ENCODE assay signal across 22 mouse cellular contexts in the genomic region with DNA sequence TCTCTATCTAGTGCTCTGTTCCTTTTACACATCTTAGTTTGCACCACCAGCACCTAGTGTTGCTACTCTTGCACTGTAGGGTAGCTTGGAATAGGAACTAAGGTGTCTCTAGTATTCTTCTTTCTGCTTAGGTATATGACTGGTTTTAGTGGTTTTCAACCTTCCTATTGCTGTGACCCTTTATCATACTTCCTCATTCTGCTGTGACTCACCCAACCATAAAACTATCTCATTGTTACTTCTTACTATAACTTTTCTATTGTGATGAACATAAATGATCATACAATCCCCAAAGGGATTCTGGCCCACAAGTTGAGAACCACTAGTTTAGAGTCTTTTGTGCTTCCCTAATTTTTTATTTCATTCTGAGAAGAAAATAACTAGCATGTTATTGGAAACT.
DNase-seq lines count a peak whose midpoint lies in the region; ATAC-seq lines count a peak whose summit lies in the region.
"Had no signal": no experiment of that assay in that cellular context is flagged by ENCODE, and none has a peak within 500 bp of the region (broad histone marks: within the 10 kb centered on the region; RNA-seq: fewer than 3 reads in every experiment).

No protein-coding gene starts in this region.

- ATAC-seq in granulocyte monocyte progenitor cell, adult 5-6 weeks (replicated peaks; ENCODE audit: poor library complexity, severe bottlenecking), result peak; percentile 82
- no peak for ATAC-seq in hindbrain, embryonic 16.5 days
- ATAC-seq: forebrain, embryonic 14.5 days; intestine, embryonic 15.5 days had no signal

- no peaks in the 10 kb centered on the region for H3K4me1 ChIP-seq in hindbrain, embryonic 16.5 days (ENCODE audit: control insufficient read depth, insufficient read depth, low read depth, low read length)
- H3K4me1 ChIP-seq: embryonic facial prominence, embryonic 12.5 days; embryonic facial prominence, embryonic 15.5 days; hindbrain, embryonic 12.5 days; hindbrain, embryonic 15.5 days; intestine, embryonic 15.5 days had no signal

- no peaks in the 10 kb centered on the region for H3K36me3 ChIP-seq in splenic B cell, adult 2 months (ENCODE audit: control insufficient read depth, insufficient read depth, low read length, poor library complexity, severe bottlenecking)
- H3K36me3 ChIP-seq in hindbrain, embryonic 16.5 days (ENCODE audit: control insufficient read depth, insufficient read depth, low read length), result no peaks in the 10 kb centered on the region
- H3K36me3 ChIP-seq: embryonic facial prominence, embryonic 12.5 days; embryonic facial prominence, embryonic 15.5 days; hindbrain, embryonic 12.5 days; hindbrain, embryonic 15.5 days; intestine, embryonic 15.5 days had no signal

- H3K9me3 ChIP-seq in hindbrain, embryonic 16.5 days (ENCODE audit: control insufficient read depth, low read length), result no peaks in the 10 kb centered on the region
- H3K9me3 ChIP-seq: embryonic facial prominence, embryonic 12.5 days; embryonic facial prominence, embryonic 15.5 days; hindbrain, embryonic 12.5 days; hindbrain, embryonic 15.5 days; intestine, embryonic 15.5 days had no signal

- H3K4me3 ChIP-seq in hindbrain, embryonic 16.5 days (ENCODE audit: low read length), result no peak overlapping the region
- H3K4me3 ChIP-seq: embryonic facial prominence, embryonic 12.5 days; embryonic facial prominence, embryonic 15.5 days; hindbrain, embryonic 12.5 days; hindbrain, embryonic 15.5 days; intestine, embryonic 15.5 days had no signal

- H3K27me3 ChIP-seq in splenic B cell, adult 2 months (ENCODE audit: control insufficient read depth, insufficient read depth, low read length, poor library complexity, severe bottlenecking), result no peaks in the 10 kb centered on the region
- no peaks in the 10 kb centered on the region for H3K27me3 ChIP-seq in hindbrain, embryonic 16.5 days (replicated peaks; ENCODE audit: control insufficient read depth, insufficient read depth, low read length)
- H3K27me3 ChIP-seq: embryonic facial prominence, embryonic 12.5 days; embryonic facial prominence, embryonic 15.5 days; hindbrain, embryonic 12.5 days; hindbrain, embryonic 15.5 days; intestine, embryonic 15.5 days had no signal

- no peak overlapping the region for H3K27ac ChIP-seq in hindbrain, embryonic 16.5 days (ENCODE audit: low read depth, low read length)
- H3K27ac ChIP-seq: embryonic facial prominence, embryonic 12.5 days; embryonic facial prominence, embryonic 15.5 days; hindbrain, embryonic 12.5 days; hindbrain, embryonic 15.5 days; intestine, embryonic 15.5 days had no signal

- DNase-seq in 416B (ENCODE audit: low read depth), result peak; percentile 44
- DNase-seq in MEL-GATA-1-ER (ENCODE audit: extremely low read depth, low read depth), result peak; percentile 27
- DNase-seq in splenic B cell, adult 2 months (ENCODE audit: low read depth, low spot score), result peak; percentile 39
- no peak for DNase-seq in adrenal gland, postnatal 4 days (ENCODE audit: low spot score in 2 of 2)
- no peak for DNase-seq in urinary bladder, postnatal 10 days (ENCODE audit: low spot score)
- DNase-seq: adrenal gland, adult 2 months; adrenal gland, postnatal 14 days; B cell, adult 2 months; cerebellum, adult 18-20 months; cerebellum, adult 9-10 months; cerebellum, postnatal 14 days; gastrocnemius, postnatal 25 days; heart, adult 11 months had no signal

- H3K9ac ChIP-seq in hindbrain, embryonic 16.5 days (ENCODE audit: low read depth, low read length), result no peak overlapping the region
- H3K9ac ChIP-seq: embryonic facial prominence, embryonic 12.5 days; embryonic facial prominence, embryonic 15.5 days; hindbrain, embryonic 12.5 days; hindbrain, embryonic 15.5 days; intestine, embryonic 15.5 days had no signal

- no peak overlapping the region for H3K4me2 ChIP-seq in hindbrain, embryonic 16.5 days (ENCODE audit: low read length)
- H3K4me2 ChIP-seq: embryonic facial prominence, embryonic 12.5 days; embryonic facial prominence, embryonic 15.5 days; heart, embryonic 11.5 days; hindbrain, embryonic 12.5 days; hindbrain, embryonic 15.5 days; intestine, embryonic 15.5 days had no signal

Comparison
In these comparisons a context has a peak if more than half of its experiments do, and no peak if none do; other contexts are left out.
1. DNase-seq: peak in 416B (single experiment), MEL-GATA-1-ER (single experiment) and splenic B cell, adult 2 months (single experiment); none in adrenal gland, postnatal 4 days (0 of 2) and urinary bladder, postnatal 10 days (single experiment).